Mouse (Mus musculus) thymus, postnatal 14 days (tissue): ENCODE measurements around the gene Sdcbp2.

Experiments used
- DNase-seq: peaks from one replicate; pipeline ENCODE4 v3.0.0; 2021

The Sdcbp2 gene

GRCm38 (mm10) chr2:151571873-151572700 lies at the start of gene Sdcbp2:
Gene Sdcbp2 (plus strand): TSS chr2:151572622.
- no peak for DNase-seq

- no peak for DNase-seq
Observed at GRCm38 (mm10) chr2:151524324-151525041, 47.9 kb upstream of the Sdcbp2 start.

GRCm38 (mm10) chr2:151525520-151525919 lies 46.9 kb upstream of the Sdcbp2 start:
- DNase-seq = no peak

- peak; percentile 83 for DNase-seq
Observed at GRCm38 (mm10) chr2:151528066-151528465, 44.4 kb upstream of the Sdcbp2 start.

- DNase-seq = peak; percentile 41
Observed at GRCm38 (mm10) chr2:151529169-151529568, 43.3 kb upstream of the Sdcbp2 start.

- DNase-seq = peak; percentile 70
Observed at GRCm38 (mm10) chr2:151530378-151531230, 41.8 kb upstream of the Sdcbp2 start.

GRCm38 (mm10) chr2:151533632-151534031 lies 38.8 kb upstream of the Sdcbp2 start:
- peak; percentile 36 for DNase-seq

- peak; percentile 55 for DNase-seq
Observed at GRCm38 (mm10) chr2:151535961-151536617, 36.3 kb upstream of the Sdcbp2 start.

GRCm38 (mm10) chr2:151536618-151536974 lies 35.8 kb upstream of the Sdcbp2 start:
- peak; percentile 27 for DNase-seq

GRCm38 (mm10) chr2:151538646-151539045 lies 33.8 kb upstream of the Sdcbp2 start:
- no peak for DNase-seq

GRCm38 (mm10) chr2:151542323-151543062 lies 29.9 kb upstream of the Sdcbp2 start, which contains the start of gene Fkbp1a:
Gene Fkbp1a (plus strand): TSS chr2:151542483.
- DNase-seq = peak; percentile 95

GRCm38 (mm10) chr2:151543063-151543895 lies 29.1 kb upstream of the Sdcbp2 start:
- peak; percentile 73 for DNase-seq

GRCm38 (mm10) chr2:151544673-151545072 lies 27.7 kb upstream of the Sdcbp2 start:
- peak; percentile 64 for DNase-seq

GRCm38 (mm10) chr2:151546571-151546970 lies 25.9 kb upstream of the Sdcbp2 start:
- no peak for DNase-seq

- no peak for DNase-seq
Observed at GRCm38 (mm10) chr2:151549615-151550121, 22.8 kb upstream of the Sdcbp2 start.

GRCm38 (mm10) chr2:151562930-151563921 lies 9.2 kb upstream of the Sdcbp2 start:
- no peak for DNase-seq

- DNase-seq = no peak
Observed at GRCm38 (mm10) chr2:151564006-151564405, 8.4 kb upstream of the Sdcbp2 start.

GRCm38 (mm10) chr2:151564986-151565385 lies 7.4 kb upstream of the Sdcbp2 start:
- DNase-seq = no peak

- DNase-seq = no peak
Observed at GRCm38 (mm10) chr2:151566856-151567255, 5.6 kb upstream of the Sdcbp2 start.
